Mouse (Mus musculus): ENCODE measurements around the gene Cep41. TPM values are rescaled to one million over a fixed set of nuclear protein-coding genes. Genes with fewer than 3 reads are reported as not detected.
A peak's percentile ranks its signal among the peaks of the same experiment; 100 is the strongest.

Cep41 gene
- 2.7 and 2.9 TPM in 2 replicates for polyA plus RNA-seq (2012; rRNA removed)

DNA sequence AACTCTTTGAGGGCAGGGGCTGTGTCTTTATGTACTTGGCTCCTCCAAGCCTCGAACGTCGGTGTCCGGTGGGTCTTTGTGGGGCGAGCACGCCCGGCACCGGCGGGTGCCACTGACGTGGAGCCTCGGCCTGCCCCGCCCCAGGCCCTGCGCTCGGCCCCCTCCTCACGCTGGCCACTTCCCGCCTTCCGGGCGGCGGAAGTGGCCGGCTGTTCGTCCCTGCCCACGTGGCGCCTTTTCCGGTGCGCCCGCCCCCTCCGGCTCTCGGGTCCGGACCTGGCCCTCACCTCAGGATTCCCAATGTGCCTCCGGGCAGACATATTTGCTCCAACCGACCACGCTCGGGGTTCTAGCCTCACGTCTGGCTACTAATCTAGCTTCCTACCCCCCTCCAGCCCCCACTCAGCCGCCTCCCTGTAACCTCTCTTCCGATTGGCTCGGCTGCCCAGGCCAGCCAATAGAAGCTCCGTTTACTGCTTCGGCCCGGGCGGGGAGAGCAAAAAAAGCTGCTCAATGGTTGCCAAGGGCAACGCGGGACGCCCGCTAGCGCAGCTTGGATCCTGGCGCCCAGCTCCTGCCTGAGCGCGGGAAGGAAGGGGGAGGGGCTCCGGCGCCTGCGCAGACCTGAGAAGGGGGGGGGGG lies at the start of gene Cep41:
TSS of gene Cep41 (minus strand) at position 400 of the 642 bp plus-strand sequence.
- Histone ChIP-seq H3K36me3 (ENCODE audit: control insufficient read depth, insufficient read depth, low read length) (no peaks in the 10 kb centered on the region), H3K27me3 (ENCODE audit: control insufficient read depth, insufficient read depth, low read length) (no peaks in the 10 kb centered on the region), H3K27ac (ENCODE audit: insufficient read depth, low read length) (peak within 1 kb of the TSS; percentile 74), H3K4me3 (ENCODE audit: extremely low read depth, insufficient read depth, insufficient read length) (peak within 1 kb of the TSS; percentile 92), H3K4me1 (ENCODE audit: control insufficient read depth, insufficient read depth, insufficient read length) (peaks cover 5% of the 10 kb centered on the region; the same call in 1 of the 2 replicates)
- under 1% methylated on average over 52 of the region's 52 CpGs for WGBS
- TF ChIP-seq POLR2A (IDR thresholded peaks at IDR 0.05; ENCODE audit: low read depth, low read length) (peak; percentile 0; the same call in 1 of the 2 replicates), CTCF (IDR thresholded peaks at IDR 0.05; ENCODE audit: extremely low read depth, insufficient read depth, insufficient read length, insufficient replicate concordance) (no peak)
- DNase-seq (ENCODE audit: low read depth in 1 of 2, low spot score in 2 of 2): peak; percentile 79 to 84

DNA sequence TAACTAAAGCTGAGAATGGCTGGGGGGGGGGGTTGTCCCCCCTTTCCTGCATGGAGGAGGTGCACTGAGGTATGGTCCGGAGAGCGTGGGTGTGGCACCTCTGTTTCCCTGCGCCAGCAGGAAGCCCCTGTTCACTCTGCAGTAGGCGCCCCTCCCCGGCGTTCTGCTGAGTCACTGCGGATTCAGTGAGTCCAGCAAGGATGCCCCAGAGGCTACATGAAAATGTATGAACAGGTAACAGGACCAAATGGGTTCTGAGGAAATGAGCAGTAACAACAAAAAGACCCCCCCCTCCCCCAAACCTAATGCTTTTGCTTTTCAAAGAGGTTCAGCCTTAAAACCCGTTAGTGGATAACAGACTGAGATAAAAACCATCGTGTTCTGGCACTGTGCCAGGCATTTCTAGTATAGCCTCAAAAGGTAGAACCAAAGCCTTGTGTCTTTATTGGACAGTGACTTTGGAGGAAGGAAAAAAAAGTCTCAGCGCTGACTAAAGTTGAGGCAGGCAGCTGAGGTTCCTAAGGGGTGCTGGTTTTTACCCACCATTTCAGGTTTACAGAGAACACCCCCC lies 45.7 kb upstream of the Cep41 start:
- no peak for DNase-seq (ENCODE audit: low read depth in 1 of 2, low spot score in 2 of 2)
- TF ChIP-seq POLR2A (IDR thresholded peaks at IDR 0.05; ENCODE audit: low read depth, low read length): no peak
- no peak for TF ChIP-seq CTCF (IDR thresholded peaks at IDR 0.05; ENCODE audit: extremely low read depth, insufficient read depth, insufficient read length, insufficient replicate concordance)
- Histone ChIP-seq H3K27me3 (ENCODE audit: control insufficient read depth, insufficient read depth, low read length) (peaks cover 4% of the 10 kb centered on the region; the same call in 1 of the 2 replicates), H3K4me1 (ENCODE audit: control insufficient read depth, insufficient read depth, insufficient read length) (peaks cover 2% of the 10 kb centered on the region; the same call in 1 of the 2 replicates), H3K4me3 (ENCODE audit: extremely low read depth, insufficient read depth, insufficient read length) (no peak overlapping the region), H3K27ac (ENCODE audit: insufficient read depth, low read length) (no peak overlapping the region), H3K36me3 (ENCODE audit: control insufficient read depth, insufficient read depth, low read length) (no peaks in the 10 kb centered on the region)
- WGBS: 39% methylated on average over 10 of the region's 10 CpGs

DNA sequence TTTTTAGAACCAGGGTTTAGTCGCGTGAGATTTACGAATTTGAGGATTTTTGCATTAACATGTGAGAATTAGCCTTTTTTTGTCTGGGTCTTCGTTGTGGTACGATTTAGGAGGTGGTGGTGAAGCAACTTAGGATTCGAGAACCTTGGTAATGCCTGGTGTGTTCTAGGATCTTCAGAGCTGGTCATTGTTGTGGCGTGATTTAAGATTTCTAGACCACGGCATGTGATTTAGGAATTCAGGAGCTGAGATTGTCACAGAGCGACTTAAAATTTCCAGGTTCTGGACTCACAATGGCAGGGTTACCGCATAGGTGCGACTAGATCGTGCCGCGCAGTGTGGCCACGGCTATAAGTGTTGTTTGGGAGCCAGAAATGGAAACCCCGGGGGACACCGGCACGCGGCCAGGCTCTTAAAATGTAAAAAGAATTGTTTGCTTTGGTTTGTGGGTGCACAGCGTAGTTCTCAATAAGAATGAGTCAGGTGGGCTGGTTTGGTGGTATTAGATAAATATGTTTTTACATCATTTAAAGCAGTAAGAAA lies 45.0 kb upstream of the Cep41 start:
- Histone ChIP-seq H3K4me3 (ENCODE audit: extremely low read depth, insufficient read depth, insufficient read length) (no peak overlapping the region), H3K4me1 (ENCODE audit: control insufficient read depth, insufficient read depth, insufficient read length) (peaks cover 2% of the 10 kb centered on the region; the same call in 1 of the 2 replicates), H3K36me3 (ENCODE audit: control insufficient read depth, insufficient read depth, low read length) (no peaks in the 10 kb centered on the region), H3K27ac (ENCODE audit: insufficient read depth, low read length) (no peak overlapping the region), H3K27me3 (ENCODE audit: control insufficient read depth, insufficient read depth, low read length) (peaks cover 4% of the 10 kb centered on the region; the same call in 1 of the 2 replicates)
- TF ChIP-seq POLR2A (IDR thresholded peaks at IDR 0.05; ENCODE audit: low read depth, low read length): no peak
- no peak for TF ChIP-seq CTCF (IDR thresholded peaks at IDR 0.05; ENCODE audit: extremely low read depth, insufficient read depth, insufficient read length, insufficient replicate concordance)
- WGBS: 43% methylated on average over 20 of the region's 20 CpGs
- no peak for DNase-seq (ENCODE audit: low read depth in 1 of 2, low spot score in 2 of 2)

DNA sequence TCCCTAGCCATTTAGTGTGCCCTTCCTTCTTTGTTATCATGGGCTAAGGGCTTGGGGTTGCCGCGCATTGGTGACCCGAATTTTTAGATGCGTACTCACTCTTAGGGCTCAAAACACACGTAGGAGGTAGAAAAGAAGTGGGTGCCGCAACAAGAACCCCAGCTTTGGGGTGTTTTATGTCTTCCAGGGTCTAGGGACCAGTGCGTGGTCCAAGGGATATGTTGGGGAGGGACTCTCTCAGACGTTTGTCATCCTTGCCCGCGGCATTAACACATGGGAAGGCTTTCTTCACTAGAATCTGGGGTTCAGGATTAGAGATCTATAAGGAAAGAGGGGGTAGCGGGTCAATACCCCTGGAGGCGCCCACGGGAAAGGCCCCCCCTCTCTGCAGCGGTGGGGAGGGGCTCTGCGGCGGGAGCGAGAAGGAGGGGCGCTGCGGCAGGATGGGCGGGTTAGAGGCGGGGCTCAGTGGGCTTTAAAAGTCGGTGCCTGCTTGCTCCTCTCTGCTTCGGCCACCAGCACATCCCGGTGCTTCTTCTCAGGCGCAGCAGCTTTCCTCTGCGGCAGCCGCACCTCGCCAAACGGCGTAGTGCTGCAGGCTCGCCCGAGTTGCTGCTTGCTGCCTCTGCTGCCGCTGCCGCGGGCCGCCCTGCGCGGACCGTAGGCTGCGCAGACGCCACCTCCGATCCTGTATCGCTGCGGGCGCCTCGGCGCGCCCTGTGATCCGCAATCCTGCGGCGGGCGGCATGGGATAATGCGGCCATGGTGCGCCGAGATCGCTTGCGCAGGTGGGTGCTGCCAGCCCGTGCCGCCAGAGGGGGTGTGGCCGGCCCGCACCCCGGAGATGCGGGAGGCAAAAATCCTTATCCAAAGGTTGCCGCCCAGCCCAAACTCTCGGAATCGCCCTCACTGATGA lies 44.3 kb upstream of the Cep41 start:
- H3K27ac ChIP-seq (ENCODE audit: insufficient read depth, low read length): no peak overlapping the region
- peak overlapping the region; percentile 48; the same call in 1 of the 2 replicates for H3K4me3 ChIP-seq (ENCODE audit: extremely low read depth, insufficient read depth, insufficient read length)
- DNase-seq (ENCODE audit: low read depth in 1 of 2, low spot score in 2 of 2): peak in 1 of 2 experiments; percentile 18
- no peak for TF ChIP-seq CTCF (IDR thresholded peaks at IDR 0.05; ENCODE audit: extremely low read depth, insufficient read depth, insufficient read length, insufficient replicate concordance)
- H3K36me3 ChIP-seq (ENCODE audit: control insufficient read depth, insufficient read depth, low read length): no peaks in the 10 kb centered on the region
- peaks cover 4% of the 10 kb centered on the region; the same call in 1 of the 2 replicates for H3K27me3 ChIP-seq (ENCODE audit: control insufficient read depth, insufficient read depth, low read length)
- WGBS: 55% methylated on average over 66 of the region's 66 CpGs
- peaks cover 2% of the 10 kb centered on the region; the same call in 1 of the 2 replicates for H3K4me1 ChIP-seq (ENCODE audit: control insufficient read depth, insufficient read depth, insufficient read length)

DNA sequence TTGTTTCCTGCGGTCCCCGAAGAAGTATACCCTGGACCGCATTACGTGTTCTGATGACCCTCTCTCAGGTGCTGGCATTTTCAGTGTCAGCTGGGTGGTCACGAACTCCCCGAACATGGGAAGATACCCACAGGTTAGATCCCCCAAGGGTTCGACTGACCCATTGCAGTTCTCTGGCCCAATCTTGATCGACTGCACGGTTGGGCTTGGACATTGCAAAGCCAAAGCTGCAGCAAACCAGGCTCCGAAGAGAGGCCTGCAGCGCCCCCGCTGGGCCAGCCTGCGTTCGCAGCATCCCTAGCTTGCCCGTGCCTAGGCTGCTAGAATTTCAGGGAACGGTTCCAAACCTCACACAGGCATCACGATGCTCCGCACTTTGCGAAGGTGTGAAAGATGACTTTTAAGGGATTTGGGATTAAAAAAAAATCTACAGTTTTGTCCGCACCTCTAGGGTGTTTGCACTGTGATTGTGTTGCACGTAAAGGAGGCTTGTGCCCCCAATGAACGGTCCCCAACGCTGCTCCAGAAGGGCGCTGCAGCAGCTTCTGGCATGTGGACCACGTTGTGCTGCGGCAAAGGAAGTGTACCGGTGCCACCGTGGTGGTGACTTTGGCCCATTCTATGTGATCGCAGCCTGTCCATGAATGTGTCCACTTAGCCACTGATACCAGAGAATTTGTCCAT lies 43.5 kb upstream of the Cep41 start:
- Histone ChIP-seq H3K27ac (ENCODE audit: insufficient read depth, low read length) (no peak overlapping the region), H3K4me3 (ENCODE audit: extremely low read depth, insufficient read depth, insufficient read length) (no peak overlapping the region), H3K4me1 (ENCODE audit: control insufficient read depth, insufficient read depth, insufficient read length) (peaks cover 2% of the 10 kb centered on the region; the same call in 1 of the 2 replicates), H3K36me3 (ENCODE audit: control insufficient read depth, insufficient read depth, low read length) (no peaks in the 10 kb centered on the region), H3K27me3 (ENCODE audit: control insufficient read depth, insufficient read depth, low read length) (peaks cover 4% of the 10 kb centered on the region; the same call in 1 of the 2 replicates)
- DNase-seq (ENCODE audit: low read depth in 1 of 2, low spot score in 2 of 2): peak in 1 of 2 experiments; percentile 11
- no peak for TF ChIP-seq POLR2A (IDR thresholded peaks at IDR 0.05; ENCODE audit: low read depth, low read length)
- TF ChIP-seq CTCF (IDR thresholded peaks at IDR 0.05; ENCODE audit: extremely low read depth, insufficient read depth, insufficient read length, insufficient replicate concordance): 0 out of 2 replicates have a peak, but pooled peaks have one; percentile 15
- 49% methylated on average over 29 of the region's 29 CpGs for WGBS

DNA sequence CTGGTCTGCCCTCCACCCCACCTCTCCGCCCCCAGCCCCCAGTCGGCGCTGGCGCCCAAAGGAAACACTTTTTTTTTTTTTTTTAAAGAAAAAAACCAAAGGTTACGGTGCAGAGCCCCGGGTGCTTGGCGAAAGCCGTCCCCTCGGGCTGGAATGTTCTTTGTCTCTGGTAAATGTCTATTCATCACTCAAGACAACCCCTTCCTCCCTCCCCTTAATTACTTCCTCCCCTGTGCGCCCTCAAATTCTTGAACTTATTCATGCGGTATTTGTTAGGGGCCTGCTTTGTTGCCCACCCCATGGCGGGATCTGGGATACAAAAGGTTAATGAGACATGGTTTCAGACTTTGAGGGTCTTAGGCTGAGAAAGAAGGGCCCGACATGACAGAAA lies 42.8 kb upstream of the Cep41 start:
- H3K27ac ChIP-seq (ENCODE audit: insufficient read depth, low read length): no peak overlapping the region
- WGBS: 57% methylated on average over 13 of the region's 13 CpGs
- H3K27me3 ChIP-seq (ENCODE audit: control insufficient read depth, insufficient read depth, low read length): peaks cover 4% of the 10 kb centered on the region; the same call in 1 of the 2 replicates
- no peak overlapping the region for H3K4me3 ChIP-seq (ENCODE audit: extremely low read depth, insufficient read depth, insufficient read length)
- no peaks in the 10 kb centered on the region for H3K36me3 ChIP-seq (ENCODE audit: control insufficient read depth, insufficient read depth, low read length)
- no peak for TF ChIP-seq POLR2A (IDR thresholded peaks at IDR 0.05; ENCODE audit: low read depth, low read length)
- TF ChIP-seq CTCF (IDR thresholded peaks at IDR 0.05; ENCODE audit: extremely low read depth, insufficient read depth, insufficient read length, insufficient replicate concordance): no peak
- no peak for DNase-seq (ENCODE audit: low read depth in 1 of 2, low spot score in 2 of 2)
- peaks cover 2% of the 10 kb centered on the region; the same call in 1 of the 2 replicates for H3K4me1 ChIP-seq (ENCODE audit: control insufficient read depth, insufficient read depth, insufficient read length)
